Mouse (Mus musculus) lung, postnatal 0 days (tissue): Measurements from ENCODE around the gene Olfr661. TPM values are rescaled to one million over a fixed set of nuclear protein-coding genes. Genes with fewer than 3 reads are reported as not detected.

Experiments used
- ATAC-seq: fragments of 200-750 bp; cut with Nextera tagmentation; 2 replicates; pipeline ENCODE4 v1.8.0; 2017; ENCODE audit warnings: moderate library complexity
- DNase-seq: peaks from one replicate; pipeline ENCODE4 v3.0.0-alpha.2; 2016; ENCODE audit warnings: low spot score
- H3K27ac ChIP-seq: fragments of 300-500 bp; sonication (generic); 2 replicates; pipeline ENCODE4 v1.5.1; 2014; ENCODE audit warnings: antibody characterized with exemption, mild to moderate bottlenecking, low read length, mixed read lengths
- H3K27me3 ChIP-seq: fragments of 300-500 bp; sonication (generic); replicated peaks from 2 replicates; pipeline ENCODE4 v1.6.1; 2014; ENCODE audit warnings: low read length, mixed read lengths; ENCODE audit not compliant: insufficient read depth
- H3K36me3 ChIP-seq: fragments of 300-500 bp; sonication (generic); 2 replicates; pipeline ENCODE4 v1.6.1; 2014; ENCODE audit warnings: low read length, mixed read lengths; ENCODE audit not compliant: insufficient read depth
- H3K4me1 ChIP-seq: fragments of 300-500 bp; sonication (generic); 2 replicates; pipeline ENCODE4 v1.6.1; 2014; ENCODE audit warnings: antibody characterized with exemption, low read depth, low read length, mixed read lengths; ENCODE audit not compliant: insufficient read depth
- H3K4me2 ChIP-seq: fragments of 300-500 bp; sonication (generic); replicated peaks from 2 replicates; pipeline ENCODE4 v1.6.1; 2014; ENCODE audit warnings: low read depth, mild to moderate bottlenecking, low read length, moderate library complexity, mixed read lengths
- H3K4me3 ChIP-seq: fragments of 300-500 bp; sonication (generic); 2 replicates; pipeline ENCODE4 v1.5.1; 2014; ENCODE audit warnings: low read depth, low read length
- H3K9ac ChIP-seq: fragments of 300-500 bp; sonication (generic); replicated peaks from 2 replicates; pipeline ENCODE4 v1.6.1; 2014; ENCODE audit warnings: low read depth, mild to moderate bottlenecking
- H3K9me3 ChIP-seq: fragments of 300-500 bp; sonication (generic); 2 replicates; pipeline ENCODE4 v1.6.1; 2016; ENCODE audit warnings: low read length, mixed read lengths
- CTCF ChIP-seq: IDR thresholded peaks from 2 replicates; pipeline ENCODE4 v1.5.1; 2016; ENCODE audit warnings: antibody characterized with exemption, mild to moderate bottlenecking
- EP300 ChIP-seq: IDR thresholded peaks from 2 replicates; pipeline ENCODE4 v1.6.1; 2016; ENCODE audit warnings: antibody characterized with exemption, mild to moderate bottlenecking, control low read depth
- WGBS: fragments of 180-500 bp; shearing (Covaris S2); extraction: QIAGEN DNeasy Blood & Tissue Kit; methylation state at CpG from one replicate; pipeline ENCODE4 v1.1.7; 2014; 5-methylcytosine and 5-hydroxymethylcytosine counted together
- polyA plus RNA-seq: library from polyadenylated mRNA; unstranded; fragments of >200 nt; fragmentation: Nextera tagmentation; extraction: Ambion mirVana; gene quantifications from 2 replicates; pipeline ENCODE4 v1.2.1, GENCODE M21; 2015

Olfr661 gene
- polyA plus RNA-seq: not detected in 2 replicates

DNA sequence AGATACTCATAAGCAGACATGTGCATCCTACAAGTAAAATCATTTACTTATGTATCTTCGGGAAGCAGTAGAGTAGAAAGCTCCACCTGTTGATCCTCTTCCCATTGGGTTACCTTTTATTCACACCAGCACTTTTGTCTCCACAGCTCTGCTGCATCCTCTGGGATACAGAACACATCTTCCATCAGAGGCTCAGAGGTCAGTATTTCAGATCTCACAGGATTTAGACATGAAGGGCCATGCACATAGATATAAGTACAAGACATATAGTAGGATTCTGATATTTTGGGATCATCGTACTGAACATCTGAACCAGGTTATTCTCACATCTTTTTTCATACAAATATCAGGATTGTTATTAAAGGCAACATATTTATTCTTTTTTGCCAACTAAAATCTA lies at the start of gene Olfr661:
TSS of gene Olfr661 (plus strand) at position 301 of the 400 bp plus-strand sequence.
- TF ChIP-seq CTCF: no peak
- TF ChIP-seq EP300: no peak
- no peak for ATAC-seq
- no peaks in the 10 kb centered on the region for H3K4me1 ChIP-seq
- no peaks in the 10 kb centered on the region for H3K9me3 ChIP-seq
- DNase-seq: no peak
- H3K4me3 ChIP-seq: no peak within 1 kb of the TSS
- no peak within 1 kb of the TSS for H3K27ac ChIP-seq
- no peaks in the 10 kb centered on the region for H3K36me3 ChIP-seq
- H3K27me3 ChIP-seq: no peaks in the 10 kb centered on the region
- WGBS: 89% methylated on average over 2 of the region's 2 CpGs
- H3K9ac ChIP-seq: no peak within 1 kb of the TSS
- no peak within 1 kb of the TSS for H3K4me2 ChIP-seq

DNA sequence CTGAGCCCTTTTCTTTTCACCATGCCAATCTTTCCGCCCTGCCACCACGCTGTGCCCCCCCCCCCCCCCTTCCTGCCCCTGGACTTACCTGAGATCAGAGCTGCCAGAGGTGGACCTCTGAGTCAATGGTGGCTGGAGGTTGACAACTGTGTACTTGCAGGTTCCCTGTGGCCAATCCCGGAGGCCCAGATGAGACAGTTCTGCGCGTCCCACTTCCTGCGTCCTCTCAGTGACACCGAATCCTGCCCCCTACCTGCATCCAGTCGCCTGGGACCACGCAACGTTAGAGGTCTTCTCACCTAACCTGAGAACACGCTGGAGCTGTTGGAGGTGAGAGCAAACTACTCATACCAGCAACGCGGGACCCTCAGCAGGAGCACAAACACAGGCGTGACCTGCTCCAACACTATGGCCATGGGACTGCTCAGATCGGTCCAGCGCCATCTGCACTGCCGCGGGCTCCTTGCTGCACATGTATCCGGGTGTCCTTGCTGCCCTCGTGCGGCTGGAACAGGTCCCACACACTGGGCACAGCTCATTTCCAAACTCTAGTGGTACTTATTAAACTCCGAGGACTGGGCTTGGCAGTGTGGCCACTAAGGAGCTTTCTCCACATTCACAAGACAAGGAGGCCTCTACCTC lies 39.3 kb upstream of the Olfr661 start, which contains the start of gene Olfr658:
TSS of gene Olfr658 (minus strand) at position 465 of the 642 bp plus-strand sequence.
- H3K9me3 ChIP-seq: no peaks in the 10 kb centered on the region
- no peaks in the 10 kb centered on the region for H3K27me3 ChIP-seq
- H3K4me3 ChIP-seq: no peak within 1 kb of the TSS
- TF ChIP-seq EP300: no peak
- TF ChIP-seq CTCF: peak; percentile 60
- 0 out of 2 replicates have a peak within 1 kb of the TSS, but pooled peaks have one; percentile 17 for H3K4me2 ChIP-seq
- H3K27ac ChIP-seq: no peak within 1 kb of the TSS
- DNase-seq (peak; percentile 34), ATAC-seq (peak; percentile 57)
- no peak within 1 kb of the TSS for H3K9ac ChIP-seq
- H3K36me3 ChIP-seq: no peaks in the 10 kb centered on the region
- no peaks in the 10 kb centered on the region for H3K4me1 ChIP-seq
- WGBS: 22% methylated on average over 22 of the region's 22 CpGs

DNA sequence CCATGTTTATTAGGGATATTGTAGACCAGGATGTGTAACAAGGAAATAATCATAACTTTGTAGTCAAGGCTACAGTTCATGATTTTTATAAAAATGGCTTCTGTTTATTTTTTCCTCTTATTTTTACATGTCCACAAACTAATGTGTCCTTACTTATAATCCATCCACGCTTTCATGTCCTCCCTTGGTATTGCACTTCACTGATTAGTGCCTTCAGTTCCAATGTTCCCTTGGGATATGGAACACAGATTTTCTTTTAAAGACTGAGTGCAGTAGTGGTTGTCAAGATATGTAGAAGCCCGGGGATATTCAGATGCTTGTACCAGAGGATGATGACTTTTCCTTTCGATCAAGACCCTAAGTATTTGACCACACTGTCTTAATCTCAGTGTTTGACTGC lies 19.8 kb upstream of the Olfr661 start, which contains the start of gene Olfr659:
TSS of gene Olfr659 (plus strand) at position 301 of the 400 bp plus-strand sequence.
- Histone ChIP-seq H3K27ac (no peak within 1 kb of the TSS), H3K4me2 (no peak within 1 kb of the TSS), H3K36me3 (no peaks in the 10 kb centered on the region), H3K4me1 (no peaks in the 10 kb centered on the region), H3K9me3 (no peaks in the 10 kb centered on the region), H3K9ac (no peak within 1 kb of the TSS), H3K27me3 (no peaks in the 10 kb centered on the region), H3K4me3 (no peak within 1 kb of the TSS)
- WGBS: 76% methylated on average over 3 of the region's 3 CpGs
- DNase-seq (no peak), ATAC-seq (no peak)
- TF ChIP-seq EP300 (no peak), CTCF (no peak)

Other genes starting within 250 kb of the Olfr661 start
- gene Trim30a, start 221.3 kb upstream of the Olfr661 start, polyA plus RNA-seq: 5.2 and 5.3 TPM in 2 replicates
- 1.9 and 2.1 TPM in 2 replicates for gene Trim30d, start 178.7 kb upstream of the Olfr661 start, polyA plus RNA-seq
- not detected in 2 replicates for gene Olfr651, start 136.4 kb upstream of the Olfr661 start, polyA plus RNA-seq
- not detected in 2 replicates for gene Olfr652, start 125.6 kb upstream of the Olfr661 start, polyA plus RNA-seq
- gene Olfr653, start 109.2 kb upstream of the Olfr661 start, polyA plus RNA-seq: not detected in 2 replicates
- gene Olfr654, start 99.5 kb upstream of the Olfr661 start, polyA plus RNA-seq: not detected in 2 replicates
- gene Olfr655, start 84.7 kb upstream of the Olfr661 start, polyA plus RNA-seq: not detected in 2 replicates
- gene Olfr656, start 72.5 kb upstream of the Olfr661 start, polyA plus RNA-seq: not detected in 2 replicates
- not detected in 2 replicates for gene Olfr657, start 61.7 kb upstream of the Olfr661 start, polyA plus RNA-seq
- not detected in 2 replicates for gene Olfr658, start 39.2 kb upstream of the Olfr661 start, polyA plus RNA-seq
- not detected in 2 replicates for gene Olfr659, start 19.7 kb upstream of the Olfr661 start, polyA plus RNA-seq
- not detected in 2 replicates for gene Usp17le, start 91.0 kb downstream of the Olfr661 start, polyA plus RNA-seq
- gene Usp17lb, start 156.1 kb downstream of the Olfr661 start, polyA plus RNA-seq: not detected in 2 replicates
- gene Usp17la, start 170.5 kb downstream of the Olfr661 start, polyA plus RNA-seq: not detected in 2 replicates
- not detected in 2 replicates for gene Olfr665, start 191.5 kb downstream of the Olfr661 start, polyA plus RNA-seq
- not detected in 2 replicates for gene Olfr666, start 209.5 kb downstream of the Olfr661 start, polyA plus RNA-seq
- gene Olfr667, start 235.0 kb downstream of the Olfr661 start, polyA plus RNA-seq: not detected in 2 replicates
- gene Olfr668, start 241.6 kb downstream of the Olfr661 start, polyA plus RNA-seq: not detected in 2 replicates
- not detected in 2 replicates for gene Olfr669, start 247.7 kb downstream of the Olfr661 start, polyA plus RNA-seq